Mouse (Mus musculus): ENCODE measurements around the gene Rpl10a.

DNA sequence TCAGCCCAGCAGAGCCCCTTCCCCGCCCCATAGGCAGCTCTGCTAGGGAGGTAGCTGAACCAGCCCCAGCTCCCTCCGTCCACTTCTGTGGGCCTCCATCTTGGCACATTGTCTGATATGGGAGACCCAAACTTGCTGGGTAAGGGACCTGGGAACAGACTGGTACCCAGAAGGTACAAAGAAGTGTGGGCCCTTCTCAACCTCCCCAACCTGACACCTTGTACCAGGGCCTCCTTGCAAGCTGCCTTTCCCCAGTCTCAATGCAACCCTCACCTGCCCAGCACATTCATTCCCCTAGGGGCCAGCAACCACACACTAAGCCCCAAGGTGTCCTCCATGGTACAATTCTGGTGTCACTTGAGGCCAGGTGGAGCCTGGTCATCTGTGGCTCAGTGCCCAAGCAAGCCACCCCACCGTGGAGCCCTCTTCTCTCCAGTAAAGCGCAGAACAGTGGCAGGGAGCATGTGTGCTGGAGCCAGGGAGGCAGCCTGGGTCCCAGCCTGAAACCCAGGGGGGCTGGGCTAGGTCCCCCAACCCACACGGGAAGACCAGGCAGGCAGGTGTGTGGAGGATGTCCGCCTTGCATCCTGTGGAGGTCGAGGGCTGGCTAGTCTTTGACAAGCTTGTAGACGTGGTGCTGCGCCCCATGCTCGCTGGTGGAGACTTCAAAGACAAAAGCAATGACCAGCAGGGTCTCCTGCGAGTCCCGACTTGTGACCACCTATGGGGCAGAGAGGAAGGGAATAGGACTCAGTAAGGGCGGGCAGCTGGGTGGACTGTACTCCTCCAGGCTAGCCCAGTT is 4.0 kb downstream of the Rpl10a start:
- TF ChIP-seq FLI1 (IDR thresholded peaks at IDR 0.05; ENCODE audit: low read length) (no peak), GATA1 (IDR thresholded peaks at IDR 0.05; ENCODE audit: borderline replicate concordance, low read length) (no peak)

All from megakaryocyte, embryonic 14.5 days (primary cell).